Mouse (Mus musculus): ENCODE results near the gene Fgd1.

GRCm38 (mm10) chrX:151085599-151085998, 39.6 kb downstream of the Fgd1 start:
- no peak for TF ChIP-seq CTCF (IDR thresholded peaks at IDR 0.05; ENCODE audit: extremely low read depth, insufficient read depth, insufficient read length, insufficient replicate concordance)
- TF ChIP-seq POLR2A (IDR thresholded peaks at IDR 0.05; ENCODE audit: low read depth, low read length) = no peak

Data from spleen, adult 2 months (tissue).